Mouse (Mus musculus) adrenal gland, adult (tissue): ENCODE data around the gene Rtcb.
A peak's percentile ranks its signal among the peaks of the same experiment; 100 is the strongest.

Experiments
- DNase-seq, 2 experiments: peaks; one replicate each; pipeline ENCODE4 v3.0.0; 2022 to 2023; ENCODE audit warnings: low spot score in 1 of 2; ENCODE audit not compliant: inconsistent age in 2 of 2

The Rtcb gene

GRCm38 (mm10) chr10:85957464-85957950 lies at the start of gene Rtcb:
Rtcb (minus strand) TSS chr10:85957823.
- peak; percentile 96 to 99 for DNase-seq

GRCm38 (mm10) chr10:86006455-86006854 lies 48.8 kb upstream of the Rtcb start:
- no peak for DNase-seq

- DNase-seq: no peak
Observed at GRCm38 (mm10) chr10:86000447-86000846, 42.8 kb upstream of the Rtcb start.

GRCm38 (mm10) chr10:85994543-85995104 lies 37.0 kb upstream of the Rtcb start:
- DNase-seq: no peak

GRCm38 (mm10) chr10:85993836-85994235 lies 36.2 kb upstream of the Rtcb start:
- DNase-seq: no peak

- no peak for DNase-seq
Observed at GRCm38 (mm10) chr10:85992412-85992811, 34.8 kb upstream of the Rtcb start.

GRCm38 (mm10) chr10:85989412-85990115 lies 31.9 kb upstream of the Rtcb start:
- no peak for DNase-seq

- no peak for DNase-seq
Observed at GRCm38 (mm10) chr10:85972915-85973314, 15.3 kb upstream of the Rtcb start.

- DNase-seq: no peak
Observed at GRCm38 (mm10) chr10:85971826-85972225, 14.2 kb upstream of the Rtcb start.

- peak; percentile 12 to 57 for DNase-seq
Observed at GRCm38 (mm10) chr10:85969894-85970620, 12.4 kb upstream of the Rtcb start.

- no peak for DNase-seq
Observed at GRCm38 (mm10) chr10:85968731-85969130, 11.1 kb upstream of the Rtcb start.

- DNase-seq: peak; percentile 76 to 95
Observed at GRCm38 (mm10) chr10:85968157-85968634, 10.6 kb upstream of the Rtcb start.

GRCm38 (mm10) chr10:85967411-85968156 lies 10.0 kb upstream of the Rtcb start:
- DNase-seq: no peak

GRCm38 (mm10) chr10:85966476-85966875 lies 8.9 kb upstream of the Rtcb start:
- no peak for DNase-seq

GRCm38 (mm10) chr10:85964316-85964715 lies 6.7 kb upstream of the Rtcb start:
- DNase-seq: no peak

- no peak for DNase-seq
Observed at GRCm38 (mm10) chr10:85962897-85963296, 5.3 kb upstream of the Rtcb start.

- DNase-seq: no peak
Observed at GRCm38 (mm10) chr10:85956871-85957419, 678 bp downstream of the Rtcb start.

GRCm38 (mm10) chr10:85954429-85954828 lies 3.2 kb downstream of the Rtcb start:
- no peak for DNase-seq

- peak in 1 of 2 experiments; percentile 59 for DNase-seq
Observed at GRCm38 (mm10) chr10:85953401-85953800, 4.2 kb downstream of the Rtcb start.

GRCm38 (mm10) chr10:85951765-85952443 lies 5.7 kb downstream of the Rtcb start:
- DNase-seq: no peak
